Mouse (Mus musculus) induced T-regulatory cell, adult 2 months (primary cell): ENCODE measurements around the gene Gm20388.
"Not testable (repeated sequence)": the region's sequence is repeated elsewhere in the genome, so short reads cannot be mapped to it uniquely, and the experiment has no call there.

ENCODE experiments used
- DNase-seq: peaks from one replicate; pipeline ENCODE4 v3.0.0-alpha.2; 2012; ENCODE audit warnings: low read depth

Gm20388 gene

GRCm38 (mm10) chr8:123245543-123245942, 3334.9 kb downstream of the Gm20388 start:
- DNase-seq: no peak

GRCm38 (mm10) chr8:123247748-123248147, 3337.1 kb downstream of the Gm20388 start:
- no peak for DNase-seq

- DNase-seq: no peak
Observed at GRCm38 (mm10) chr8:123248596-123248995, 3338.0 kb downstream of the Gm20388 start.

- no peak for DNase-seq
Observed at GRCm38 (mm10) chr8:123250940-123251339, 3340.3 kb downstream of the Gm20388 start.

GRCm38 (mm10) chr8:123252925-123253324, 3342.3 kb downstream of the Gm20388 start:
- no peak for DNase-seq

- DNase-seq: no peak
Observed at GRCm38 (mm10) chr8:123253451-123254098, 3342.9 kb downstream of the Gm20388 start.

GRCm38 (mm10) chr8:123254099-123254885, 3343.7 kb downstream of the Gm20388 start, which contains the start of the genes Zfp276 and Vps9d1:
Gene Zfp276, plus strand, starts transcription at chr8:123254195.
Gene Vps9d1, minus strand, starts transcription at chr8:123254348.
- DNase-seq: peak; percentile 91

- peak; percentile 35 for DNase-seq
Observed at GRCm38 (mm10) chr8:123255170-123255569, 3344.5 kb downstream of the Gm20388 start.

GRCm38 (mm10) chr8:123257114-123257513, 3346.5 kb downstream of the Gm20388 start:
- no peak for DNase-seq

GRCm38 (mm10) chr8:123257593-123257992, 3347.0 kb downstream of the Gm20388 start:
- DNase-seq: not testable (repeated sequence)

GRCm38 (mm10) chr8:123267926-123268656, 3357.4 kb downstream of the Gm20388 start:
- no peak for DNase-seq

GRCm38 (mm10) chr8:123271147-123271546, 3360.5 kb downstream of the Gm20388 start:
- no peak for DNase-seq

- no peak for DNase-seq
Observed at GRCm38 (mm10) chr8:123271901-123272300, 3361.3 kb downstream of the Gm20388 start.

GRCm38 (mm10) chr8:123274447-123274846, 3363.8 kb downstream of the Gm20388 start:
- DNase-seq: no peak

GRCm38 (mm10) chr8:123275096-123275495, 3364.5 kb downstream of the Gm20388 start:
- no peak for DNase-seq

GRCm38 (mm10) chr8:123278445-123278844, 3367.8 kb downstream of the Gm20388 start:
- DNase-seq: no peak

- no peak for DNase-seq
Observed at GRCm38 (mm10) chr8:123279828-123280227, 3369.2 kb downstream of the Gm20388 start.

GRCm38 (mm10) chr8:123280302-123281094, 3369.9 kb downstream of the Gm20388 start:
- DNase-seq: no peak

GRCm38 (mm10) chr8:123282994-123283393, 3372.4 kb downstream of the Gm20388 start:
- DNase-seq: not testable (repeated sequence)

- DNase-seq: peak; percentile 56
Observed at GRCm38 (mm10) chr8:123283991-123284390, 3373.3 kb downstream of the Gm20388 start.

- DNase-seq: no peak
Observed at GRCm38 (mm10) chr8:123284493-123284892, 3373.9 kb downstream of the Gm20388 start.

GRCm38 (mm10) chr8:123287362-123287761, 3376.7 kb downstream of the Gm20388 start:
- DNase-seq: peak; percentile 65
